Mouse (Mus musculus) hindbrain, embryonic 14.5 days (tissue): ENCODE measurements around the gene S1pr2. TPM values are rescaled to one million over a fixed set of nuclear protein-coding genes. Genes with fewer than 3 reads are reported as not detected.

Source experiments
- ATAC-seq: fragments of 200-750 bp; cut with Nextera tagmentation; 2 replicates; pipeline ENCODE4 v1.8.0; 2017; ENCODE audit warnings: moderate number of reproducible peaks, mild to moderate bottlenecking, moderate TSS enrichment, moderate library complexity; ENCODE audit not compliant: low FRiP score
- DNase-seq: peaks from one replicate; pipeline ENCODE4 v3.0.0-alpha.2; 2015; ENCODE audit warnings: low spot score
- H3K27ac ChIP-seq: fragments of 300-500 bp; sonication (generic); 2 replicates; pipeline ENCODE4 v1.5.1; 2014; ENCODE audit warnings: mild to moderate bottlenecking, moderate library complexity
- H3K27me3 ChIP-seq: fragments of 300-500 bp; sonication (generic); 2 replicates; pipeline ENCODE4 v1.6.1; 2014; ENCODE audit warnings: mild to moderate bottlenecking, low read length, mixed read lengths; ENCODE audit not compliant: control insufficient read depth, insufficient read depth
- H3K36me3 ChIP-seq: fragments of 300-500 bp; sonication (generic); replicated peaks from 2 replicates; pipeline ENCODE4 v1.6.1; 2014; ENCODE audit not compliant: control insufficient read depth, insufficient read depth
- H3K4me1 ChIP-seq: fragments of 300-500 bp; sonication (generic); replicated peaks from 2 replicates; pipeline ENCODE4 v1.6.1; 2014; ENCODE audit warnings: antibody characterized with exemption, low read length, mixed read lengths; ENCODE audit not compliant: control insufficient read depth, insufficient read depth
- H3K4me2 ChIP-seq: fragments of 300-500 bp; sonication (generic); replicated peaks from 2 replicates; pipeline ENCODE4 v1.6.1; 2014; ENCODE audit warnings: mild to moderate bottlenecking, moderate library complexity
- H3K4me3 ChIP-seq: fragments of 300-500 bp; sonication (generic); replicated peaks from 2 replicates; pipeline ENCODE4 v1.5.1; 2014; ENCODE audit warnings: mild to moderate bottlenecking, low read length
- H3K9ac ChIP-seq: fragments of 300-500 bp; sonication (generic); 2 replicates; pipeline ENCODE4 v1.6.1; 2014
- H3K9me3 ChIP-seq: fragments of 300-500 bp; sonication (generic); 2 replicates; pipeline ENCODE4 v1.6.1; 2016; ENCODE audit warnings: low read length; ENCODE audit not compliant: control insufficient read depth
- WGBS: fragments of 180-500 bp; shearing (Covaris S2); extraction: QIAGEN DNeasy Blood & Tissue Kit; methylation state at CpG from one replicate; pipeline ENCODE4 v1.1.7; 2014; 5-methylcytosine and 5-hydroxymethylcytosine counted together
- polyA plus RNA-seq: library from polyadenylated mRNA; unstranded; fragments of >200 nt; fragmentation: Nextera tagmentation; extraction: Ambion mirVana; gene quantifications from 2 replicates; pipeline ENCODE4 v1.2.1, GENCODE M21; 2014

Gene S1pr2
- polyA plus RNA-seq, 1 experiment from 2014 or later, result 8.8 TPM

GRCm38 (mm10) chr9:20975431-20976215, 958 bp downstream of the S1pr2 start:
- DNase-seq (peak; percentile 34), ATAC-seq (peak; percentile 49; the same call in 1 of the 2 replicates)
- Histone ChIP-seq H3K36me3 (no peaks in the 10 kb centered on the region), H3K4me3 (peak overlapping the region; percentile 62), H3K9me3 (no peaks in the 10 kb centered on the region), H3K27me3 (no peaks in the 10 kb centered on the region), H3K4me2 (peak overlapping the region; percentile 92), H3K9ac (peak overlapping the region; percentile 71), H3K4me1 (peaks cover 22% of the 10 kb centered on the region; the same call in 1 of the 2 replicates), H3K27ac (0 out of 2 replicates have a peak overlapping the region, but pooled peaks have one; percentile 56)
- under 1% methylated on average over 43 of the region's 45 CpGs for WGBS

- H3K9ac ChIP-seq, result no peak overlapping the region
- H3K27ac ChIP-seq, result no peak overlapping the region
Measured at GRCm38 (mm10) chr9:20973682-20974075, 2.9 kb downstream of the S1pr2 start.

GRCm38 (mm10) chr9:20973001-20973681, 3.4 kb downstream of the S1pr2 start:
- H3K36me3 ChIP-seq, result peaks cover 1% of the 10 kb centered on the region; the same call in 1 of the 2 replicates
- 0 out of 2 replicates have a peak overlapping the region, but pooled peaks have one; percentile 21 for H3K9ac ChIP-seq
- H3K27ac ChIP-seq, result no peak overlapping the region
- H3K4me3 ChIP-seq, result no peak overlapping the region
- WGBS, result 94% methylated on average over 4 of the region's 4 CpGs
- peaks cover 22% of the 10 kb centered on the region; the same call in 1 of the 2 replicates for H3K4me1 ChIP-seq
- H3K27me3 ChIP-seq, result no peaks in the 10 kb centered on the region
- H3K9me3 ChIP-seq, result no peaks in the 10 kb centered on the region
- DNase-seq (no peak), ATAC-seq (no peak)
- H3K4me2 ChIP-seq, result peak overlapping the region; percentile 39; the same call in 1 of the 2 replicates

More at GRCm38 (mm10) chr9:20973682-20974075, 2.9 kb downstream of the S1pr2 start:
- WGBS, result 48% methylated on average over 4 of the region's 6 CpGs
- H3K4me3 ChIP-seq, result no peak overlapping the region
- no peaks in the 10 kb centered on the region for H3K27me3 ChIP-seq
- H3K4me2 ChIP-seq, result peak overlapping the region; percentile 11
- H3K4me1 ChIP-seq, result peaks cover 22% of the 10 kb centered on the region; the same call in 1 of the 2 replicates
- DNase-seq (no peak), ATAC-seq (no peak)
- no peaks in the 10 kb centered on the region for H3K36me3 ChIP-seq
- H3K9me3 ChIP-seq, result no peaks in the 10 kb centered on the region

DNA sequence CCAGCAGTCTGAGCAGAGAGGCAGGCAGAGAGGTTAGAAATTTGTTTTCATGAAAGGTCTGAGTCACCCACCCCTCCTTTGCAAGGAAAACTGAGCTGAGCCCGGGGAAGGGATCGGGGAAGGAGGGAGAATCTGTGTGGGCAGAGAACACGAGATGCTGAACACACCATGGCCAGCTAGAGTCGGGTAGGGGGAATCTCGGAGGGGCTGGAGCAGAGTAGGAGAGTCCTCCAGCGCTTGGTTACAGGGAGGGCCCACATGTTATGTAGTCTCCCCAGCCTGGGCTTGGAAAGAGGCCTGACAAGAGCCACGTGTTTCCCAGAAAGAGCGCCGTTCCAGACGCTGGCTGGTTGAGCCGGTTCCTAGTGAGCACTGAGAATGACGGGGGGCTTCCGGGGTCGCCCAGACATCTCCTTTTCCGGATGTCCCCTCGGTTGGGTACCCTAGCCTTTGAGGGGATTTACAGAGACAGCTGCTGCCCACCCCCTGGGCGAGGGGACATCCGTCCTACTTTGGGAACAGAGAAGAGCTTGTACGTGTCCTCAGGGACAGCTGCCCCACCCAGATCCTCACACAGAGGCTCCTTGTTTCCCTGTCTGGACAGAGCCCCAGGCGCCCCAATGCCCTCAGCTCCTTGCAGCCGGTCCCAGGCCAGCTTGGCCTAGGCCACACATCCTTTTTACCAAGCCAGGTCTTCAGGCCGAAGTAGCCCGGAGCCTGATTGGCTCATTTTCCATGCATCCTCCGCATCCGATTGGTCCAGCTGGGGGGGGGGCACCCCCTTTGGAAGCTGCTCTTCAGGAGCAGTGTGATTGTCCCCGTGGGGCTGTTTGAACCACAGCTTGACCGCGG, 4.2 kb downstream of the S1pr2 start:
- H3K27ac ChIP-seq, result peak overlapping the region; percentile 6; the same call in 1 of the 2 replicates
- no peaks in the 10 kb centered on the region for H3K9me3 ChIP-seq
- DNase-seq (no peak), ATAC-seq (0 out of 2 replicates have a peak, but pooled peaks have one; percentile 7)
- H3K4me3 ChIP-seq, result no peak overlapping the region
- 37% methylated on average over 28 of the region's 28 CpGs for WGBS
- H3K4me2 ChIP-seq, result peak overlapping the region; percentile 39
- no peaks in the 10 kb centered on the region for H3K27me3 ChIP-seq
- 0 out of 2 replicates have a peak overlapping the region, but pooled peaks have one; percentile 21 for H3K9ac ChIP-seq
- peaks cover 9% of the 10 kb centered on the region; the same call in 1 of the 2 replicates for H3K36me3 ChIP-seq
- peaks cover 22% of the 10 kb centered on the region; the same call in 1 of the 2 replicates for H3K4me1 ChIP-seq

GRCm38 (mm10) chr9:20971751-20972140, 4.8 kb downstream of the S1pr2 start:
- WGBS, result 85% methylated on average over 7 of the region's 7 CpGs
- 0 out of 2 replicates have a peak overlapping the region, but pooled peaks have one; percentile 21 for H3K9ac ChIP-seq
- ATAC-seq, result no peak

GRCm38 (mm10) chr9:20966747-20967146, 9.8 kb downstream of the S1pr2 start:
- 84% methylated on average over 5 of the region's 5 CpGs for WGBS
- Histone ChIP-seq H3K4me2 (no peak overlapping the region), H3K9ac (no peak overlapping the region), H3K27me3 (no peaks in the 10 kb centered on the region), H3K9me3 (no peaks in the 10 kb centered on the region), H3K27ac (no peak overlapping the region), H3K4me3 (no peak overlapping the region), H3K4me1 (no peaks in the 10 kb centered on the region), H3K36me3 (peaks cover 9% of the 10 kb centered on the region; the same call in 1 of the 2 replicates)
- ATAC-seq, result no peak
- no peak for DNase-seq

More at GRCm38 (mm10) chr9:20971751-20972140, 4.8 kb downstream of the S1pr2 start:
- H3K4me3 ChIP-seq, result no peak overlapping the region
- peaks cover 22% of the 10 kb centered on the region; the same call in 1 of the 2 replicates for H3K4me1 ChIP-seq
- no peak overlapping the region for H3K4me2 ChIP-seq
- no peak for DNase-seq
- H3K36me3 ChIP-seq, result peaks cover 9% of the 10 kb centered on the region; the same call in 1 of the 2 replicates
- no peaks in the 10 kb centered on the region for H3K27me3 ChIP-seq
- H3K9me3 ChIP-seq, result no peaks in the 10 kb centered on the region
- no peak overlapping the region for H3K27ac ChIP-seq

- Histone ChIP-seq H3K36me3 (peaks cover 9% of the 10 kb centered on the region; the same call in 1 of the 2 replicates), H3K9ac (no peak overlapping the region), H3K27ac (no peak overlapping the region), H3K9me3 (no peaks in the 10 kb centered on the region), H3K27me3 (no peaks in the 10 kb centered on the region), H3K4me2 (no peak overlapping the region), H3K4me1 (no peaks in the 10 kb centered on the region), H3K4me3 (no peak overlapping the region)
- DNase-seq (no peak), ATAC-seq (no peak)
- WGBS, result 85% methylated on average over 3 of the region's 3 CpGs
Measured at GRCm38 (mm10) chr9:20966008-20966407, 10.6 kb downstream of the S1pr2 start.

DNA sequence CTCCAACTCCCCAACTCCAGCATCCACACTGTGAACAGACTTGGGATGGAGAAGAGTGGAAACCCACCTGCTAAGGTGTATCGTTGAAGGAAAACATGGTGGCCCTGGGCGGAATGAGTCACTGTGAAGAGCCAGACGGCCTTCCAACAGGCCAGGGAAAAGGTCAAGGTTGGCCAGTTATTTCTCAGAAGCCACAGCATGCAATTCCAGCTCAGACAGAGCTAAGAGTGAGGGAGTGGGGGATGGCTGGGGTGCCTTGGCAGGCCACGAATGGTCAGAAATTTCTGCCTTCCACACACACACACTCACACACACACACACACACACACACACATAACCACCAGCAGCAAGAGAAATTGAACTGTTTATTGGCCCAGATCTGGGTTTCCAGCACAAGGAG, 11.0 kb downstream of the S1pr2 start:
- peaks cover 9% of the 10 kb centered on the region; the same call in 1 of the 2 replicates for H3K36me3 ChIP-seq
- DNase-seq (no peak), ATAC-seq (no peak)
- no peak overlapping the region for H3K9ac ChIP-seq
- H3K27me3 ChIP-seq, result no peaks in the 10 kb centered on the region
- H3K27ac ChIP-seq, result no peak overlapping the region
- H3K9me3 ChIP-seq, result no peaks in the 10 kb centered on the region
- H3K4me2 ChIP-seq, result no peak overlapping the region
- no peak overlapping the region for H3K4me3 ChIP-seq
- 83% methylated on average over 4 of the region's 4 CpGs for WGBS
- no peaks in the 10 kb centered on the region for H3K4me1 ChIP-seq
